Mouse (Mus musculus) limb, embryonic 11.5 days (tissue): Measurements from ENCODE around the gene Krtap6-2. TPM values are rescaled to one million over a fixed set of nuclear protein-coding genes. Genes with fewer than 3 reads are reported as not detected.

ENCODE experiments used
- ATAC-seq: fragments of 200-750 bp; cut with Nextera tagmentation; 2 replicates; pipeline ENCODE4 v1.8.0; 2017; ENCODE audit warnings: low read depth; ENCODE audit not compliant: insufficient number of reproducible peaks, low FRiP score, low TSS enrichment
- DNase-seq: peaks from one replicate; pipeline ENCODE4 v3.0.0-alpha.2; 2015; ENCODE audit warnings: low spot score
- H3K27ac ChIP-seq: fragments of 300-500 bp; sonication (generic); replicated peaks from 2 replicates; pipeline ENCODE4 v1.5.1; 2014; ENCODE audit warnings: low read depth, mild to moderate bottlenecking, low read length
- H3K27me3 ChIP-seq: fragments of 300-500 bp; sonication (generic); 2 replicates; pipeline ENCODE4 v1.6.1; 2014; ENCODE audit warnings: mild to moderate bottlenecking, low read length, mixed read lengths; ENCODE audit not compliant: control insufficient read depth, insufficient read depth
- H3K36me3 ChIP-seq: fragments of 300-500 bp; sonication (generic); 2 replicates; pipeline ENCODE4 v1.6.1; 2014; ENCODE audit warnings: mild to moderate bottlenecking, low read length, moderate library complexity, mixed read lengths; ENCODE audit not compliant: control insufficient read depth, insufficient read depth
- H3K4me1 ChIP-seq: fragments of 300-500 bp; sonication (generic); 2 replicates; pipeline ENCODE4 v1.6.1; 2014; ENCODE audit warnings: low read length, mixed read lengths; ENCODE audit not compliant: control insufficient read depth, insufficient read depth
- H3K4me2 ChIP-seq: fragments of 300-500 bp; sonication (generic); 2 replicates; pipeline ENCODE4 v1.6.1; 2014; ENCODE audit warnings: low read depth, mild to moderate bottlenecking, moderate library complexity; ENCODE audit not compliant: severe bottlenecking
- H3K4me3 ChIP-seq: fragments of 300-500 bp; sonication (generic); 2 replicates; pipeline ENCODE4 v1.5.1; 2014; ENCODE audit warnings: low read depth, low read length
- H3K9ac ChIP-seq: fragments of 300-500 bp; sonication (generic); 2 replicates; pipeline ENCODE4 v1.6.1; 2014; ENCODE audit warnings: mild to moderate bottlenecking, low read length
- H3K9me3 ChIP-seq: fragments of 300-500 bp; sonication (generic); 2 replicates; pipeline ENCODE4 v1.6.1; 2016; ENCODE audit warnings: low read length; ENCODE audit not compliant: control insufficient read depth
- WGBS: fragments of 180-500 bp; shearing (Covaris S2); extraction: QIAGEN DNeasy Blood & Tissue Kit; methylation state at CpG from one replicate; pipeline ENCODE4 v1.1.7; 2014; 5-methylcytosine and 5-hydroxymethylcytosine counted together
- polyA plus RNA-seq: library from polyadenylated mRNA; unstranded; fragments of >200 nt; fragmentation: Nextera tagmentation; extraction: Ambion mirVana; gene quantifications from 2 replicates; pipeline ENCODE4 v1.2.1, GENCODE M21; 2014

Krtap6-2 gene
- polyA plus RNA-seq: not detected in 2 replicates

DNA sequence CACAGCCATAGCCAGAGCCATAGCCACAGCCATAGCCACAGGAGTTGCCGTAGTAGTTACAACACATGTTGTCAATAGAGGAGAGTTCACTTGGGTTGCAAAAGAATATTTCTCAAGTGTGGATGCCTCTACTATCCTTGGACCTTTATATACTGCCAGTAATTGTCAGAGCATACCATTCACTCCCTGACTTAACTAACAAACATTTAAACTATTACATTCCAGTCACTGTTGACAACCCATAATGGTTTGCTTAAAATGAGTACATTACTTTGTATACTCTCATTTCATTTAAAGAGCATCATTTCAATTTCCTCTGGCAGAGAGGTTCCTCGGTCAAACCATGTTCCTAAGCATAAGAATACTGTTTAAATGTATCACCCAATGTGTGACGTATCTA is at the start of gene Krtap6-2:
Krtap6-2 (minus strand) TSS at position 101 of the 400 bp plus-strand sequence.
- H3K4me1 ChIP-seq: no peaks in the 10 kb centered on the region
- no peak within 1 kb of the TSS for H3K9ac ChIP-seq
- DNase-seq (no peak), ATAC-seq (no peak)
- H3K4me2 ChIP-seq: no peak within 1 kb of the TSS
- no peaks in the 10 kb centered on the region for H3K27me3 ChIP-seq
- 94% methylated on average over 3 of the region's 3 CpGs for WGBS
- no peaks in the 10 kb centered on the region for H3K9me3 ChIP-seq
- no peaks in the 10 kb centered on the region for H3K36me3 ChIP-seq
- no peak within 1 kb of the TSS for H3K27ac ChIP-seq
- H3K4me3 ChIP-seq: no peak within 1 kb of the TSS

DNA sequence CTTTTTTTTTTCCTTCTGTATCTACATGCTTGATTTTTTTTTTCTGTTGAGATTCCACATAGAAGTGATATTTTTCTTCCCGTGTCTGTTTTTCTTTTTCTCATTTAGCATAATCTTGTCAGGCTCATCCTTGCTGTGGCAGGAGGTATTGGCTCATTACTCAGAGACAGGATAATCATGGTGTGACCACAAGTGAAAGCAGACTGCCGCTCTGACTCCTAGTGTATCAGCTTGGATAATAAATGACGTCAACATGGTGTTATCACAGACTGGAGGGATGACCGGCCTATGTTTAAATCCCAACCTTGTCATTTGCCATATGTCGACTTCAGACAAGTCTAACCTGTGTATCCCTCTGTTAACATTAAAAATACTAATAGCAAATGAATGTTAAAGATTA is 41.3 kb upstream of the Krtap6-2 start:
- Histone ChIP-seq H3K4me1 (no peaks in the 10 kb centered on the region), H3K4me2 (no peak overlapping the region), H3K9me3 (no peaks in the 10 kb centered on the region), H3K27me3 (no peaks in the 10 kb centered on the region), H3K36me3 (no peaks in the 10 kb centered on the region), H3K9ac (no peak overlapping the region), H3K27ac (no peak overlapping the region), H3K4me3 (no peak overlapping the region)
- 83% methylated on average over 5 of the region's 5 CpGs for WGBS
- no peak for DNase-seq
- ATAC-seq: no peak

DNA sequence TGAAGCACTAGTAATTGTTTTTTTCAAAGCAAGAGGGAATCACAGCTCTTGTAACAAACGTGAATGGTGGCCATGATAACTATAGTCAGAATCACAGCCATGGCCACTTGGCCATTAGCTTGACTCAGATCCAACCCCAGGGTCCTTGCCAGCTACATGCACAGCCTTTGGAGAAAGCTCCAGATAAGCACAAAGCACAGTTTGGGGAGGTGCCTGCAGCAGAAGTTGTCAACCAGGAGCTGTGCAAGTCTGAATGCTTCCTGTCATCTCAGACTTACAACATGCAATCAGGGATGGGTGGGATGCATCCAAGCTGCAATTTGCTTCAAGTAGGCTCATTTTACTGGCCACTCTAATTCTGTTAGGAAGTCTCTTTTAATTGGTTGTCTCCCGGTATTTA is 9.7 kb upstream of the Krtap6-2 start:
- no peak overlapping the region for H3K4me2 ChIP-seq
- no peaks in the 10 kb centered on the region for H3K27me3 ChIP-seq
- no peak overlapping the region for H3K9ac ChIP-seq
- ATAC-seq (no peak), DNase-seq (no peak)
- H3K9me3 ChIP-seq: no peaks in the 10 kb centered on the region
- H3K4me1 ChIP-seq: no peaks in the 10 kb centered on the region
- no peak overlapping the region for H3K4me3 ChIP-seq
- H3K27ac ChIP-seq: no peak overlapping the region
- no peaks in the 10 kb centered on the region for H3K36me3 ChIP-seq
- WGBS: 82% methylated on average over 2 of the region's 2 CpGs

DNA sequence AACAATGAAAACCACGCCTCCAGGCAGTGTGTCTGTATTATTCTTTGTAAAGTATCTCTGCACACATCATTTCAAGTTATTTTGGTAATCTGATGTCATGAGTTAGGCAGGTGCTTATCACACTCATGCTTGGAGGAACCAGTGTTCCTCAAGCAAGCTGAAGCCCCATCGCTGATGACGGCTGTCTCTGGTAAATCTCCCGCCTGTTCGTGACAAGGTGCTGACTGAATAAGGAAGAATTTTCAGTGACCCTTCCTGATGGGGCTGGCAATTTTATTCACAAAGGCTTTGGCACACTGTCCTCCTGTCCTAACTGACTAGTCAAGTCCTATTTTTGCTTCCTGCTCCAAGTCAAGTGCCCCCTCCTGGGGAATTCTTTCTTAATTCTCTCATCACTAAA is 5.4 kb upstream of the Krtap6-2 start:
- no peak for ATAC-seq
- WGBS: 91% methylated on average over 5 of the region's 5 CpGs
- H3K27me3 ChIP-seq: no peaks in the 10 kb centered on the region
- no peaks in the 10 kb centered on the region for H3K4me1 ChIP-seq
- DNase-seq: no peak
- H3K27ac ChIP-seq: no peak overlapping the region
- no peak overlapping the region for H3K4me3 ChIP-seq
- H3K4me2 ChIP-seq: no peak overlapping the region
- no peak overlapping the region for H3K9ac ChIP-seq
- H3K36me3 ChIP-seq: no peaks in the 10 kb centered on the region
- H3K9me3 ChIP-seq: no peaks in the 10 kb centered on the region

DNA sequence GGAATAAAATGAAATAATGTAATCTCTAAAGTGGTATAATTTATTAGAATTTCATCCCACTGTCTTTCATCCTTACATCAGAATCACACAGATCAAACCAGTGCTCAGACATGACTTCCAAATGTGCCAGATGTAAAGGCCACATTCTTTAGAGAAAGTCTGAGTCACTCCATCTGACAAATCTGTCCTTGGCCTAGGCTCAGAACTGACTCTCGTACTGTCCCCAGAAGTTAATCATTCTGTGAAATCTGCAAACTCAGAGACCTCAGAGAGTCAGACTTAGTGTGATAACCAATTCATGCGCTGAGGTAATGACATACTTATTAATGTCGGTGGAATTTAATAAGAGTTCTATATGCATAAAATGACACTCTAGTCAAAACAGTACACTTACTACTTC is 3.6 kb downstream of the Krtap6-2 start:
- ATAC-seq: no peak
- no peak overlapping the region for H3K27ac ChIP-seq
- no peaks in the 10 kb centered on the region for H3K27me3 ChIP-seq
- no peaks in the 10 kb centered on the region for H3K36me3 ChIP-seq
- H3K4me3 ChIP-seq: no peak overlapping the region
- no peak overlapping the region for H3K4me2 ChIP-seq
- H3K9ac ChIP-seq: no peak overlapping the region
- 90% methylated on average over 3 of the region's 3 CpGs for WGBS
- no peak for DNase-seq
- H3K4me1 ChIP-seq: no peaks in the 10 kb centered on the region
- no peaks in the 10 kb centered on the region for H3K9me3 ChIP-seq

DNA sequence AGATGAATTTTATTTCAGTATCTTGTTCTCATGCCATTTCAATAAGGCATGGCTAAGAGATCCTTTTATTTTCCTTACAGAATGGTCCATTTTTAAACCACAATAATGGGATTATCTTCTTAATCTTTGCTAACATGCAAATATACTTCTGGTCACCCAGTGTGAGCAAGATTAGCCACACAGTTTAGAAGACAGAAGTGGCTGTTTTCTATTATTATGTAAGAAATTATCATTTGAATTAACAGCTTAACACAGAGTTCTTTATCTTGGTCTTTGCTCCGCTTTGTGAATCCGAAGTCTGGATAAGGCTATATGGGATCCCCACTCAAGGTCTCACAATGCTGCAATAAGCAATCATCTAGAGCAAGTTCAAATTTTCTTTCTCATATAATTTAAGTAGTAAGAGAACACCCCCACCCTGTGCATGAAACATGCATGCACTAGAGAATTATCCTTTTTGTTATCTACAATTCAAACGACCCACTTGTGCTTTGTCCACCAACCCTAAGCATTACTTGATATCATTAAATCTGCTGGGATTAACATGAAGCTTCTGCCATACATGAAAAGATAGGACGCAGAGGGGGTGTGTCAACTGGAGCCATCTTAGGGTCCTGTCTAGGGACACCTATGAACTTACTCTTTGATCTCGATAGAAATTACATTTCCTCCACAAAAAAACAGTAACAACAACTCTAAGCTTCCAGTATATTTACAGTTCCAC is 9.4 kb downstream of the Krtap6-2 start:
- Histone ChIP-seq H3K4me1 (no peaks in the 10 kb centered on the region), H3K4me3 (no peak overlapping the region), H3K4me2 (no peak overlapping the region), H3K9ac (no peak overlapping the region), H3K27ac (no peak overlapping the region), H3K9me3 (no peaks in the 10 kb centered on the region), H3K36me3 (no peaks in the 10 kb centered on the region), H3K27me3 (no peaks in the 10 kb centered on the region)
- DNase-seq: no peak
- 82% methylated on average over 5 of the region's 5 CpGs for WGBS
- no peak for ATAC-seq

GRCm38 (mm10) chr16:89403768-89404167 is 16.1 kb downstream of the Krtap6-2 start, which contains the start of gene Krtap21-1:
Gene Krtap21-1, minus strand, starts transcription at chr16:89403868.
- ATAC-seq (no peak), DNase-seq (no peak)
- 79% methylated on average over 2 of the region's 2 CpGs for WGBS

GRCm38 (mm10) chr16:89372734-89373461 is 47.0 kb downstream of the Krtap6-2 start:
- H3K9me3 ChIP-seq: no peaks in the 10 kb centered on the region
- H3K4me2 ChIP-seq: no peak overlapping the region
- H3K4me1 ChIP-seq: no peaks in the 10 kb centered on the region
- no peaks in the 10 kb centered on the region for H3K27me3 ChIP-seq
- DNase-seq (no peak), ATAC-seq (no peak)
- H3K4me3 ChIP-seq: no peak overlapping the region
- H3K36me3 ChIP-seq: no peaks in the 10 kb centered on the region
- WGBS: 83% methylated on average over 2 of the region's 2 CpGs
- no peak overlapping the region for H3K27ac ChIP-seq
- H3K9ac ChIP-seq: no peak overlapping the region

More at GRCm38 (mm10) chr16:89403768-89404167, 16.1 kb downstream of the Krtap6-2 start, which contains the start of gene Krtap21-1:
- no peak within 1 kb of the TSS for H3K4me3 ChIP-seq
- H3K9ac ChIP-seq: no peak within 1 kb of the TSS
- H3K36me3 ChIP-seq: no peaks in the 10 kb centered on the region
- no peak within 1 kb of the TSS for H3K27ac ChIP-seq
- H3K9me3 ChIP-seq: no peaks in the 10 kb centered on the region
- no peak within 1 kb of the TSS for H3K4me2 ChIP-seq
- no peaks in the 10 kb centered on the region for H3K4me1 ChIP-seq
- no peaks in the 10 kb centered on the region for H3K27me3 ChIP-seq
